Mouse (Mus musculus) heart, postnatal 36 days (tissue): Measurements from ENCODE around the gene 2310034G01Rik. TPM values are rescaled to one million over a fixed set of nuclear protein-coding genes. Genes with fewer than 3 reads are reported as not detected.
A peak's percentile ranks its signal among the peaks of the same experiment; 100 is the strongest.

ENCODE experiments used
- DNase-seq, 2 experiments: peaks; one replicate each; pipeline ENCODE4 v3.0.0; 2021 to 2022
- intact Hi-C: fragments of 180-260 bp; cut with DNase I; formaldehyde crosslinking; loops from one replicate; pipeline ENCODE4 v1.15.1; 2025
- total RNA-seq, 2 experiments: library from RNA; stranded (reverse); gene quantifications; 2 replicates each; pipeline ENCODE4 v1.2.3; 2021

Gene 2310034G01Rik
- total RNA-seq, 2 experiments from 2014 or later: 0.33 to 0.50 TPM

DNA sequence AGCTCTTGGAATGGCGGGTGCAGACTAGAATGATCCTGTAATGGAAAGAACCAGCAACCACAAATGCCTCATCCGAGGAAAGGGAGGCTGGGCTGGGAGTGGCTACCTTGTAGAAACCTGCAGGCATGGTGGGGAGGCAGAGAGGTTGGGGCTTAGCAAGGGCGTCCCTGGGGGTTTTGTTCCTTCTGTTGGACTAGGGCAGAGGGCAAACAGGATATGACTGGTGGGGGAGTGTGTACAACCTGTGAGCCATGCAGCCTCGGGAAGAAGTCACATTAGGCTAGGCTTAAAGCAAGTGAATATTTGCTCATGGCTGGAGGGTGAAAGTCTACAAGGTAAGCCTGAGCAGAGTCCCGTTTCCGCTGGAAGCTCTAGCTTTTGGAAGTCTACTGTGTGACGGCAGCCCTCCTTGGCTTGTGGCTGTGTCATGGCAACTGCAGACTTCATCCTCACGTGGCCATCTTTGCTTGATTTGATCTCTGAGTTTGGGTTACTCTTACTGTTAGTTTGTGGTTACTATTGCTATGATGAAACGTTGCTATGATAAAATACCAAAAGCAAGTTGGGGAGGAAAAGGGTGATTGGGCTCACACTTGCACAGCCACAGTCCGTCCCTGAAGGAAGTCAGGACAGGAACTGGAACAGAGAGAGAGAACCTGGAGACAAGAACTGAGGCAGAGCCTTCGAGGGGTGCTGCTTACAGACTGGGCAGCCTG, 13.3 kb upstream of the 2310034G01Rik start:
- intact Hi-C loops: no loop called here
- no peak for DNase-seq

DNA sequence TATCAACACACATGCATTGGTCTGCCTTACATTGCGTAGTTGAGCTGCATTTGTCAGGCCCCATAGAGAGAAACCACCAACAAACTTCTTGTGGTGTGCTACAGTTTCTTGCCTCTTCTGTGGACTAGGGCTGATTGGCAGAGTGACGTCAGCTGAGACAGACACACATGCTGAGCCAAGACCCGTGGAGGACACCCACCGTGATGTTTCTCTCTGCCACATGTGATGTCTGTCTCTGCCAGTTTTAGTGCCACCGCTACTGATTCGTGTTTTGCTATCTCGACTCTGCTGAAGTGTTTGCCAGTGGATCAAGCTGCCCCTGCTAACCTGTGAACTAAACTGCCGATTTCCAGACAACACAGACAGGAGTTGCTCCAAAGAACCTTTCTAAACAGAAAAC, 12.0 kb upstream of the 2310034G01Rik start:
- intact Hi-C loops: no loop called here
- no peak for DNase-seq

GRCm38 (mm10) chr19:46358381-46358780, 8.3 kb upstream of the 2310034G01Rik start:
- intact Hi-C loops: no loop called here
- peak in 1 of 2 experiments; percentile 7 for DNase-seq

DNA sequence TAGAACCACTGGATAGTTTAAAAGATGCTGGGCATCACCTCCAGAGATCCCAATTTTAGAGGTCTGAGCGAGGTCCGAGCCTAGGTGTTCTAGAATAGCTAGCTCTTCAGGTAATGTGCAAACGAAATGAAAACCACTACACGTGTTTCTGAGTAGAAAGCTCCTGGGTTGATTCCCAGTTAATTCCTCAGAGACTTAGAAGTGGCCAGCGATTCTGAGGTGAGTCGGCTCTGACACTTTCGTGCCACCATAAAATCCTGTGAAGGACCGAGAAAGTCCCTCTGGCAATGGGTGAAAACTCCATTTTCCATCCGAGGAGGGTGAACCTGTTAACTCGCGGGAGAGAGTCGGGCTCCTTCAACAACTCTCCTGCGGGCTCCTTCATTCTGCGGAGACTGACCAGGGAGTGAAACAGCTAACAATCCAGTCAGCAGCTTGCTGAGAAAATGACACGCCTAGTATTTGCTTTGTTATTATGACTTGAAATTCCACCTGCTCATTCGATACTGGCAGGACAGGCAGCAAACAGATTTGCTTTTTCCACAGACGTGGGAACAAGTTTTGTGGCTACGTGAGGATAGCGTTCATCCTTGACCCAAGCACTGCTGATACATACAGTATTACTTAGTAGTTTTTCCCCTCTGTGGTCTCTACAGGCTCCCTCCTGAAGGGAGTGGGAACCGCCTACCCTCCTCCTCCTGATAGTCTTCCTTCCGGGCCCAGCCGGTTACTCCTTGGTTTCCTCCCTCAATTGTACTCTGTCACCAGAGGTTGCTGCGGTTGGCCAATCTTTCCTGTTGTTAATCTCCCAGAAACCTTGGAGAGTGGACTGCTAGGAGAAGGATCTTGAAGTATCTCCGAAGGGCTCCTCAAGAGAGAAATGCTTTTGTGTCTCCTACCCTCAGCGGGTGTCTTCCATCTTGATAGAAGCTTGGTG, 7.5 kb upstream of the 2310034G01Rik start:
- intact Hi-C loops: loop anchor here (2.0 kb wide), 1 partner anchor 19 kb away; the partner anchor contains the start of gene Cuedc2
- DNase-seq: peak in 1 of 2 experiments; percentile 21

- intact Hi-C loops: loop anchor here (2.0 kb wide), 1 partner anchor 18 kb away; the partner anchor contains the start of gene Cuedc2
- peak; percentile 77 to 81 for DNase-seq
Observed at GRCm38 (mm10) chr19:46356701-46357138, 6.6 kb upstream of the 2310034G01Rik start.

- intact Hi-C loops: no loop called here
Observed at GRCm38 (mm10) chr19:46349550-46349949, 552 bp downstream of the 2310034G01Rik start.

DNA sequence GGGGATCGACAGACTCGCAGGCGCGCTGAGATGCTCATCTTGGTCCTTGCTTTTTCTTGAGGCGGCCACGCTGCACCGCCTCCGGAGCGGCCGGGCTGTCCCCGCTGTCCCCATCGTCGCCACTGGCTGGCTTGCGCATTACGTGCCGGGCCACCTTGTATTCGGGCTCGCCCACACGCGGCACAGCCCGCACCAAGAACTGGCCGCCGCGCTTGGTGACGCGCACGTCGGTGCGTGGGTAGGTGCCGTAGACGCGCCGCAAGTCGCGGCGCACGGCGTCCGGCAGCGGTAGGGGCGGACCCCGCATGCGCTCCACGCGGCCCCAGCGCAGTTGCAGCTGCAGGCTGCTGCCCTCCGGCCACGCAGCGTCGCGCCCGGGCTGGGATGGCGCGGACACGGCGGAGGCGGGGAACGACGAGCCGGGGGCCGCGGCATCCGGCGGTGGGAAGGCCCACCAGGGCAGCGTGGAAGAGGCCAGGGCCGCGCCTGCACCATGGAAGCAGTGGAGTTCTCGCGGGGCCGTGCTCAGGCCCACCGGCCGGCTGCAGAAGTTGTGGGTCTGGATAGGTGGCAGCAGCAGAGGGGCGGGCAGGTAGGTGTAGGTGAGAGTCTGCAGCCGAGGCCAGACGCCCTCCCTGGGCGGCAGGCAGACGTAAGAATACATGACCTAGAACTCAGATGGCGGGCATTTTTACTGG, 1.2 kb downstream of the 2310034G01Rik start:
- DNase-seq: peak; percentile 71 to 73
- intact Hi-C loops: no loop called here

More at GRCm38 (mm10) chr19:46349550-46349949, 552 bp downstream of the 2310034G01Rik start:
- no peak for DNase-seq

- intact Hi-C loops: no loop called here
- no peak for DNase-seq
Observed at GRCm38 (mm10) chr19:46347936-46348668, 2.0 kb downstream of the 2310034G01Rik start.

DNA sequence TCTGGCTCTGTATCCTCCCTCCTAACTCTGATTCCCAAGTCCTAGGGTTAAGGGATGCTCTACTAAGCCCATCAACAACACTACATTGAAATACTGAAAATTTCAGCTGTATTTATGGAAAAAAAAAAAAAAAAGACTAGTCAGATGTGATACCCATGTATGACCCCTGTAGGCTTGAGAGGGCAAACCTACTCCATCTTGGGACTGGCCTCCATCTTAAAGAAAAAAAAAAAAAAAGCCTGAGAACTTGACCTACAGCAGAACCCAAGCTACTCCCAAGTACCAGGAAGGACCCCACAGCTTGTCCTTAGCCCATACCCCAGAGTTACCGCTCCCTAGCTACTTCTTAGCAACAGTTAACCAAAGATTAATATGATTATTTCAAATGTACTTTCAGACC, 3.0 kb downstream of the 2310034G01Rik start:
- intact Hi-C loops: no loop called here
- no peak for DNase-seq

DNA sequence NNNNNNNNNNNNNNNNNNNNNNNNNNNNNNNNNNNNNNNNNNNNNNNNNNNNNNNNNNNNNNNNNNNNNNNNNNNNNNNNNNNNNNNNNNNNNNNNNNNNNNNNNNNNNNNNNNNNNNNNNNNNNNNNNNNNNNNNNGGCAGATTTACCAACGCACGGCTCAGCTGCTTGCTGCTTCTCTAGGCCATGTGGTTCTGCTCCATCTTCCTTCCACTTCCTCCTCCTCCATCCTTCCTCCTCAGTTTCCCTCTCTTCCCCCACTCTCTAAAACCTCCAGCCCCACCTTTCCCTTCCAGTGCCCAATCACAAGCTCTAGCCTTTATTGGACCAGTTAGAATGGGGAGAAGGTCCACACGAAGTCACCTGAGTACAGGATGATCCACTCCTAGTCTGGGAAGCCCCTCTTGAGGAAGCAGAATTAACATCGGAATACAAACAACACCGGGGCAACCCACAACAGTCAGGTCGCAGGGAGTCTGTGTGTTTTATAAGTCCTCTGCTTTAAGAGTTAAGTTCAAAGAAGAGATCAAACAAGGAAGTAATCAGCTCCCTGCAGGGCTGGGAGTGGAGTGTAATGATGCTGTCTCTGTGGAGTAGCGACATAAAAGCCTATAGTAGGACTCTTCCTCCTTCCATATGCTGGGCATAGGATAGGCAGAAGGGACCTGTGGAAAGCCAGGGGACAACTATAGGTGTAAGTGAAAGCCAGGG, 5.2 kb downstream of the 2310034G01Rik start:
- intact Hi-C loops: no loop called here
- no peak for DNase-seq

DNA sequence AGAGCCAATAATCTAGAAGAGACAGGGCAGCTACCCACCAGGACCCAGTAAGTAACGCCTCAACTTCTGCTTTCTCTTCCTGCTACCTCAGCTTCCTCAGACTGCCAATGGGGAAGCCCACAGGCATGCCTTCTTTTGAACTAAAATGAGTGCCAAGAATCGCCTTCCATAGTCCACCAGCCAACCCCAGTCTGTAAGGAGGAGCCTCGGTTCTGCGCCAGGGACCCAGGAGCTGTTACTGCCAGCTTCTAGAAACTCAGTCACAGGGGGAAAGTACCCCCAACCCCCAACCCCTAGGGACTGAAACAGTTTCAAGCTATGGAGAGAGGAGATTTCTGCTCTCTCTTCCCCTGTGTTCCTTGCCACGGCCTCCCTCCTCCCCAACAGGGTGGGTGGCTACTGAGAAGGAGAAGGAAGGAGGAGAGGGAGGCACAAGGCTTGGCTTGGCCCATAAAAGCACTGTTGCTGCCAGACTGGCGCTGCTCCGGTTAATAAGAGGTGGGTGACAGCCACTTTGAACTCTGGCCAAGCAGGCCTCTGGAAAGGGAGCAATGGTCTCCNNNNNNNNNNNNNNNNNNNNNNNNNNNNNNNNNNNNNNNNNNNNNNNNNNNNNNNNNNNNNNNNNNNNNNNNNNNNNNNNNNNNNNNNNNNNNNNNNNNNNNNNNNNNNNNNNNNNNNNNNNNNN, 10.7 kb downstream of the 2310034G01Rik start:
- intact Hi-C loops: loop anchor here (2.0 to 5.0 kb wide), 2 partner anchors 17 to 103 kb away; no protein-coding TSS in a partner anchor
- peak; percentile 55 to 68 for DNase-seq

- no peak for DNase-seq
- intact Hi-C loops: loop anchor here (1.0 to 5.0 kb wide), 3 partner anchors 18 to 103 kb away; no protein-coding TSS in a partner anchor
Observed at GRCm38 (mm10) chr19:46338942-46339286, 11.2 kb downstream of the 2310034G01Rik start.

DNA sequence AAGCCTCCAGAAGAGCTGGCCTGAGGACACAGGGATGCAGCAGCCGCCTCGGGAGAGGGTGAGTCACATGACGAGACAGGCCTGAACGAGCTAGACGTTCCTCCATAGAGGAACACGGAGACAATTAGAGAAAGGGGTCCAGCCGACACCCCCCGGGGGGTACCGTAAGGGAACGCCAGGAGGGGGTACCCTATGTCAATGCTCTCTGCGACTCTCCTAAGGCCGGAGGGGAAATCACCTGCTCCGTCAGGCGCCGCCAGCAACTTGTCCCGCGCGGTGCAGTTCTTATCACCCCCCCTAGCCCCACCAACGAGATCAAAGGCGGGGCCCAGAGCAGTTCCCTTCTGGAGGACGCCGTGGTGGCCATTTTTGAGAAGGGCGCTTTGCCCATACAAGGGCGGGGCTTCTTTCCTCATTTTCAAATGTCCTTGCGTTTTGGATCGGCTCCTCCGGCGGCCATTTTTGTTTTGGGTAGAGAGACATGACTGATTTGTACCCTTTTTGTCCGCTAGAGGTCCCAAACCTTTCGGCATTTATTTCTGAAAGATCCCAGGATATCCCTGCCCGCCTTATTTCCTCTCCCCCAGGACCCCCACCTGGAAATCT, 11.7 kb downstream of the 2310034G01Rik start, which contains the start of gene Cuedc2:
Gene Cuedc2, minus strand, starts transcription at position 372 of the 606 bp plus-strand sequence.
- intact Hi-C loops: loop anchor here (1.0 to 5.0 kb wide), 3 partner anchors 18 to 104 kb away; no protein-coding TSS in a partner anchor
- peak; percentile 98 to 100 for DNase-seq

DNA sequence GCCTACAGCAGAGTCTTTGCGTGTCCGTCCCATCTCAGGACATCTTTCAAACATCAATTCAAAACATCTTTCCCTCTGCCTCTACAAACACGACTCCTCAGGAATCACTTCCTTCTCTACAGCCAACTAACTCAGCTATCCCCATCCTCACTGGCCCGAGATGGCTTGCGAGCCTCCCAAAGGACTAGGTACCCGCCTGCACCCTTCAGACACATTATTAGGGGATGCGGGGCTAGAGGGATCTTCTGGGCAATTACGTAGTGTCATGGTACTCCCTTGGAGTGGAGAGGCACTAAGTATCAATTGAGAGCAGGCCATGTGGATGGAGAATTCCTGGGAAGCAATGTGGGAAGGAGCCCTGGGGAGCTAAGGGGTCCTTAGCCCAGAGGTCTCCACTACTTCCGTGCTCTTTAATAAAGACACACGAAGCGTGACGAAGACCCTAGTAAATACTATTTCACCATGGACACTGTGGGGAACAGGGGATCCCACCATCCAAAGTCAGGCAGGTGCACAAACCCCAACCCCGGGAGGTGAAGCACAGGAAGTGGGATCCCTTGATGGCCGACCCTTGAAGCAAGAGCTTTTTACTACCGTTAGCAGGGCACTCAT, 12.3 kb downstream of the 2310034G01Rik start:
- intact Hi-C loops: loop anchor here (1.0 to 5.0 kb wide), 3 partner anchors 19 to 104 kb away; no protein-coding TSS in a partner anchor
- no peak for DNase-seq

DNA sequence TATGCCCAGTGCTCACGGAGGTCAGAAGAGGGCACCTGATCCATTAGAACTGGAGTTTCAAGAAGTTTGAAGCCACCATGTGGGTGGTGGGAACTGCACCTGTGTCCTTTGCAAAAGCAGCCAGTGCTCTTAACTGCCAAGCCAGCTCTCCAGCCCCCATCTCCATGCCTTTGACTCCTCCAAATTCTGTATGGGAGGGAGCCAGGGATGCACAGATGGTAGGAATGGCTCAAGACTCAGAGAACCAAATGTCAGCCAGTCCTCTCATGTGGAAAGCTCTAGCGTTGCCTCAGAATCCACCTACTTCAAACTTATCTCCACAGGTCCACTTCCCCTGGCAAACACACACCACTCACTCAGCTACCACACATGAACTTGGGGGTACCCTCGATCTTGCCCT, 16.2 kb downstream of the 2310034G01Rik start:
- no peak for DNase-seq
- intact Hi-C loops: no loop called here

DNA sequence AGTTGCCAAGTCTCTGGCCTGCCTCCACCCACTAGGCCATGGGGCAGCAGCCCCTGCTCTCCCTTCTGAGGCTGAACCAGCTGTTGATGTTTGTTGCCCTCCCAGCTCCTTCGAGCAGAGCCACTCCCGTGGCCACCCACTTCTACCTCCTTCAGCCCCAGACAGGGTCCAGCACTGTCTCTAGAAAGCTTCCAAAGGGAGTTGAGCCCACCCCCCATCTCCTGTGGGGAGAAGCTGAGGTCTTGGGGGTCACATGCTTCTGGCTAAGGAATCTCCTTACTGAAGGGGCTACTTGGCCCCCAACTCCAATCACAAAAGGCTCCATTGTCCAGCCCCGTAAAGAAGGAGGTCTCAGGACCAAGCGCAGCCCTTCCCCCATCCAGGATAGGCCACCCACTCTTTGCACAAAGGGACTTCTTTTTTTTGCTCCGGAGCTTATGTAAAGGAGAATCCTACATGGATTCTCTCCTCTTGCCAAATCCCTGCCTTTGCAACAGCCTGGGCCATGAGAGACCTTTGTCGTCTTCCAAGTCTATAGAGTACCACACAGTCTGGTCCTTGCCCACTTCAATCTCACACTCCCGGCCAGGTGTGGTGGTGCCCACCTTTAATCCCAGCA, 17.3 kb downstream of the 2310034G01Rik start:
- intact Hi-C loops: no loop called here
- DNase-seq: no peak

- DNase-seq: no peak
Observed at GRCm38 (mm10) chr19:46331936-46332335, 18.2 kb downstream of the 2310034G01Rik start.

More at GRCm38 (mm10) chr19:46331936-46332335, 18.2 kb downstream of the 2310034G01Rik start:
- intact Hi-C loops: no loop called here
